Mouse (Mus musculus) kidney, adult 2 months (tissue): Measurements from ENCODE around the gene Zfp652.

Experiments
- CTCF ChIP-seq: fragments of 200-500 bp; conservative IDR thresholded peaks from 2 replicates; pipeline ENCODE4 v1.5.1; 2011; ENCODE audit warnings: low read depth, mild to moderate bottlenecking, control low read depth, low read length, moderate library complexity, mixed read lengths; ENCODE audit not compliant: insufficient read depth, insufficient read length
- POLR2A ChIP-seq: fragments of 200-500 bp; IDR thresholded peaks from one replicate; pipeline ENCODE4 v1.6.1; 2011; ENCODE audit warnings: low read depth, low read length, control low read depth

DNA sequence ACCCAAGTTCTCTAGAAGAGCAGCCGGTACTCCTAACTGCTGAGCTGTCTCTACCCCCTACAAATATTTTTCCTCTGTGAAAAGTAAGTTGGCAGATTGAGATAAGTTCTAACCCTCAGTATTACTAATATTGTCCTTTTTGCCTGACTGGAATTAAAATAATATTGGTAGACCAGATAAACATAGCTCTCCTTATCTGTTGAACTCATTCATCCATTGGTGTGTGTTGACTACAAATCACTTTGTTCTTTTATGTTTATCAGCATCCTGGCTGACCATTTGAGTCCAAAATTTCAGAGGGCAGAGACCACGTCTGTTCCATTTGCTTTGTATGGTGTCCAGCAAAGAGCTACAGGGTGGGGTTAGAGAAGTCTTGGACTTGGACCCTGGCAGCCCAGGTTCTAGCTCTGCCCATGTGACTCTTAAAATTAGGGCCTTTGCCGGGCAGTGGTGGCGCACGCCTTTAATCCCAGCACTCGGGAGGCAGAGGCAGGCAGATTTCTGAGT lies 2.9 kb upstream of the Zfp652 start:
- no peak for TF ChIP-seq CTCF
- no peak for TF ChIP-seq POLR2A
